Mouse (Mus musculus): ENCODE results near the gene Epha7. TPM values are rescaled to one million over a fixed set of nuclear protein-coding genes. Genes with fewer than 3 reads are reported as not detected.

Gene Epha7
- total and polyA plus RNA-seq, 3 experiments: 0.11 TPM; not detected in 2

- no peak for DNase-seq (ENCODE audit: low spot score)
- H3K27me3 ChIP-seq (ENCODE audit: insufficient read depth, low read length): no peaks in the 10 kb centered on the region
- H3K9me3 ChIP-seq (replicated peaks): peaks cover 30% of the 10 kb centered on the region
- TF ChIP-seq TAL1 (conservative IDR thresholded peaks at IDR 0.05; ENCODE audit: low read depth, low read length): no peak
- TF ChIP-seq CTCF (IDR thresholded peaks at IDR 0.05; ENCODE audit: low read depth, low read length): no peak
- TF ChIP-seq GATA1 (IDR thresholded peaks at IDR 0.05; ENCODE audit: borderline replicate concordance, low read length): no peak
- TF ChIP-seq GATA2 (IDR thresholded peaks at IDR 0.05; ENCODE audit: borderline replicate concordance, low read depth, low read length): no peak
- TF ChIP-seq POLR2AphosphoS5 (IDR thresholded peaks at IDR 0.05; ENCODE audit: insufficient replicate concordance, low read depth, low read length): no peak
- ATAC-seq (ENCODE audit: extremely low read depth, insufficient number of reproducible peaks, low FRiP score, poor library complexity, severe bottlenecking): no peak
- H3K4me3 ChIP-seq (ENCODE audit: low read depth, low read length): no peak overlapping the region
- no peaks in the 10 kb centered on the region for H3K36me3 ChIP-seq (replicated peaks)
- no peaks in the 10 kb centered on the region for H3K4me1 ChIP-seq (ENCODE audit: insufficient read depth, low read depth, low read length)
Observed at GRCm38 (mm10) chr4:28814816-28815620, 2.1 kb downstream of the Epha7 start.

- Histone ChIP-seq H3K9me3 (replicated peaks) (peaks cover 30% of the 10 kb centered on the region), H3K36me3 (replicated peaks) (no peaks in the 10 kb centered on the region), H3K27me3 (ENCODE audit: insufficient read depth, low read length) (no peaks in the 10 kb centered on the region), H3K4me3 (ENCODE audit: low read depth, low read length) (no peak overlapping the region), H3K4me1 (ENCODE audit: insufficient read depth, low read depth, low read length) (no peaks in the 10 kb centered on the region)
- TF ChIP-seq TAL1 (conservative IDR thresholded peaks at IDR 0.05; ENCODE audit: low read depth, low read length) (no peak), POLR2AphosphoS5 (IDR thresholded peaks at IDR 0.05; ENCODE audit: insufficient replicate concordance, low read depth, low read length) (no peak), GATA1 (IDR thresholded peaks at IDR 0.05; ENCODE audit: borderline replicate concordance, low read length) (no peak), GATA2 (IDR thresholded peaks at IDR 0.05; ENCODE audit: borderline replicate concordance, low read depth, low read length) (no peak), CTCF (IDR thresholded peaks at IDR 0.05; ENCODE audit: low read depth, low read length) (no peak)
- ATAC-seq (ENCODE audit: extremely low read depth, insufficient number of reproducible peaks, low FRiP score, poor library complexity, severe bottlenecking) (no peak), DNase-seq (ENCODE audit: low spot score) (no peak)
Observed at GRCm38 (mm10) chr4:28815621-28815920, 2.6 kb downstream of the Epha7 start.

- Histone ChIP-seq H3K36me3 (replicated peaks) (no peaks in the 10 kb centered on the region), H3K27me3 (ENCODE audit: insufficient read depth, low read length) (no peaks in the 10 kb centered on the region), H3K9me3 (replicated peaks) (no peaks in the 10 kb centered on the region), H3K4me1 (ENCODE audit: insufficient read depth, low read depth, low read length) (no peaks in the 10 kb centered on the region), H3K4me3 (ENCODE audit: low read depth, low read length) (no peak overlapping the region)
- ATAC-seq (ENCODE audit: extremely low read depth, insufficient number of reproducible peaks, low FRiP score, poor library complexity, severe bottlenecking) (no peak), DNase-seq (ENCODE audit: low spot score) (no peak)
- TF ChIP-seq GATA2 (IDR thresholded peaks at IDR 0.05; ENCODE audit: borderline replicate concordance, low read depth, low read length) (no peak), TAL1 (conservative IDR thresholded peaks at IDR 0.05; ENCODE audit: low read depth, low read length) (no peak)
Observed at GRCm38 (mm10) chr4:28823616-28824015, 10.7 kb downstream of the Epha7 start.

- ATAC-seq (ENCODE audit: extremely low read depth, insufficient number of reproducible peaks, low FRiP score, poor library complexity, severe bottlenecking): no peak
- Histone ChIP-seq H3K4me3 (ENCODE audit: low read depth, low read length) (no peak overlapping the region), H3K4me1 (ENCODE audit: insufficient read depth, low read depth, low read length) (no peaks in the 10 kb centered on the region), H3K9me3 (replicated peaks) (no peaks in the 10 kb centered on the region), H3K27me3 (ENCODE audit: insufficient read depth, low read length) (no peaks in the 10 kb centered on the region), H3K36me3 (replicated peaks) (no peaks in the 10 kb centered on the region)
- no peak for TF ChIP-seq GATA2 (IDR thresholded peaks at IDR 0.05; ENCODE audit: borderline replicate concordance, low read depth, low read length)
- TF ChIP-seq CTCF (IDR thresholded peaks at IDR 0.05; ENCODE audit: low read depth, low read length): no peak
- TF ChIP-seq GATA1 (IDR thresholded peaks at IDR 0.05; ENCODE audit: borderline replicate concordance, low read length): no peak
- TF ChIP-seq POLR2AphosphoS5 (IDR thresholded peaks at IDR 0.05; ENCODE audit: insufficient replicate concordance, low read depth, low read length): no peak
- no peak for TF ChIP-seq TAL1 (conservative IDR thresholded peaks at IDR 0.05; ENCODE audit: low read depth, low read length)
- DNase-seq (ENCODE audit: low spot score): no peak
Observed at GRCm38 (mm10) chr4:28824616-28825015, 11.7 kb downstream of the Epha7 start.

GRCm38 (mm10) chr4:28837669-28838068 lies 24.7 kb downstream of the Epha7 start:
- no peak for TF ChIP-seq GATA1 (IDR thresholded peaks at IDR 0.05; ENCODE audit: borderline replicate concordance, low read length)
- TF ChIP-seq POLR2AphosphoS5 (IDR thresholded peaks at IDR 0.05; ENCODE audit: insufficient replicate concordance, low read depth, low read length): no peak
- TF ChIP-seq CTCF (IDR thresholded peaks at IDR 0.05; ENCODE audit: low read depth, low read length): no peak
- TF ChIP-seq TAL1 (conservative IDR thresholded peaks at IDR 0.05; ENCODE audit: low read depth, low read length): no peak
- no peak for TF ChIP-seq GATA2 (IDR thresholded peaks at IDR 0.05; ENCODE audit: borderline replicate concordance, low read depth, low read length)
- no peaks in the 10 kb centered on the region for H3K27me3 ChIP-seq (ENCODE audit: insufficient read depth, low read length)
- H3K4me1 ChIP-seq (ENCODE audit: insufficient read depth, low read depth, low read length): no peaks in the 10 kb centered on the region
- no peaks in the 10 kb centered on the region for H3K9me3 ChIP-seq (replicated peaks)
- no peak overlapping the region for H3K4me3 ChIP-seq (ENCODE audit: low read depth, low read length)
- no peak for DNase-seq (ENCODE audit: low spot score)
- no peaks in the 10 kb centered on the region for H3K36me3 ChIP-seq (replicated peaks)
- no peak for ATAC-seq (ENCODE audit: extremely low read depth, insufficient number of reproducible peaks, low FRiP score, poor library complexity, severe bottlenecking)

GRCm38 (mm10) chr4:28846311-28846710 lies 33.4 kb downstream of the Epha7 start:
- H3K27me3 ChIP-seq (ENCODE audit: insufficient read depth, low read length): no peaks in the 10 kb centered on the region
- no peaks in the 10 kb centered on the region for H3K36me3 ChIP-seq (replicated peaks)
- DNase-seq (ENCODE audit: low spot score) (no peak), ATAC-seq (ENCODE audit: extremely low read depth, insufficient number of reproducible peaks, low FRiP score, poor library complexity, severe bottlenecking) (no peak)
- no peaks in the 10 kb centered on the region for H3K4me1 ChIP-seq (ENCODE audit: insufficient read depth, low read depth, low read length)
- no peaks in the 10 kb centered on the region for H3K9me3 ChIP-seq (replicated peaks)
- TF ChIP-seq GATA2 (IDR thresholded peaks at IDR 0.05; ENCODE audit: borderline replicate concordance, low read depth, low read length) (no peak), GATA1 (IDR thresholded peaks at IDR 0.05; ENCODE audit: borderline replicate concordance, low read length) (no peak), CTCF (IDR thresholded peaks at IDR 0.05; ENCODE audit: low read depth, low read length) (no peak), POLR2AphosphoS5 (IDR thresholded peaks at IDR 0.05; ENCODE audit: insufficient replicate concordance, low read depth, low read length) (no peak), TAL1 (conservative IDR thresholded peaks at IDR 0.05; ENCODE audit: low read depth, low read length) (no peak)
- H3K4me3 ChIP-seq (ENCODE audit: low read depth, low read length): no peak overlapping the region
